Mouse (Mus musculus): Measurements from ENCODE around the gene Dqx1.

The Dqx1 gene

GRCm38 (mm10) chr6:83033249-83034185, 24.1 kb upstream of the Dqx1 start, which contains the start of the genes Dok1 and Loxl3:
TSS of gene Dok1 (minus strand) at chr6:83033471.
TSS of gene Loxl3 (plus strand) at chr6:83034173.
- no peak for DNase-seq (ENCODE audit: low read depth, low spot score)

- no peak for DNase-seq (ENCODE audit: low read depth, low spot score)
These were observed 23.1 kb upstream of the Dqx1 start for GRCm38 (mm10) chr6:83034463-83035055.

DNA sequence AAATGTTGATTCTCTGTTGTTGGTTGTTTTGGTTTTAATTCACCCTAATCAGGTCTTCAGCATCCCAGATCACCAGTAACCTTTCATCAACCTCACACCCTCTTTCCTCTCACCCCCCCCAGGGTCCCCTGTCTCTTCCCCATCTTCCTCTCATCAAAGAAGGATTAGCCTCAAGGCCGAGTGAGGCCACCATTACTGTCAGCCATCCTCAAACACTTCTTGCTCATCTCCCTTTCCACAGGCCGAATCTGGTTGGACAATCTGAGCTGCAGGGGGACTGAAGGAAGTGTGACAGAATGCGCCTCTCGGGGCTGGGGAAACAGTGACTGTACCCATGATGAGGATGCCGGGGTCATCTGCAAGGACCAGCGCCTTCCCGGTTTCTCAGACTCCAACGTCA, 20.5 kb upstream of the Dqx1 start:
- DNase-seq (ENCODE audit: low read depth, low spot score), result no peak

DNA sequence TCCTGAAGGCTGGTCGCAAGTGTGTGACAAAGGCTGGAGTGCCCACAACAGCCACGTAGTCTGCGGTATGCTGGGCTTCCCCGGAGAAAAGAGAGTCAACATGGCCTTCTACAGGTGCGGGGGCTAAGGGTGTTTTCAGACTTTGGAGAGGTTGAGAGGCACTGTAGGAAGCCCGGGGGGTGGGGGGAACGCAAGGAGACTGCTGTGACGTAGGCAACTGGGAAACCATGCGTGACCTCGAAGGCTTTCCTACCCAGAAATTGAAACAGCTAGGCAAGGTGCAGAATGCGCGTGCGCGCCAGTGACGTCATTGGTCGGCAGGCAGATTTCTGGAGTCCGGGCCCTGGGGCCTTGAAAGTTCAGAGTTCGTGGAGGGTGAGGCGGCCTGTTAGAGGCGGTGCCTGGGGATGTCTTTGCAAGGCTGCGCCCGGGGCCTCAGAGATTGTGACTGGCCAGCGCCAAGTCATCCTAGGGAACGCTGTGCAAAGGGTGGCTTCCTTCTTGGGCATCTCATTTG, 19.1 kb upstream of the Dqx1 start:
- no peak for DNase-seq (ENCODE audit: low read depth, low spot score)

DNA sequence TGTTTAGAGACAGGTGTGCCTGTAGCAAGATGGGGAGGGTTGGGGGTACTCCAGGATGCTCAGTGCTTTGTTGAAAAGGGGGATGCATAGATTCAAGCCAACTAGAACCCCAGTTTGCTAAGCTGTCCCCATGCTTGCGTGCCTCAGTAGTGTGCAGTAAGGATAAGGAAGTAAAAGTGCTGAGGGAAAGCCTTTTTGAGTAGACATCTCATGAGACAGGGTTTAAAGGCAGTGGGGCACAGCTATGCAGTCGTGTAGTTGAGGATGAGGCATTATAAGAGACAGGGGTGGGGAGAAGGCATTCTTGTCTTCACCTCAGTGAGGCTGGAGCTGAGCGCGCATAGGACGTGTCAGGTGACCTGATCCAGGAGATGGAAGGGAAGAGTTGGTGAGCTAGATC, 17.0 kb upstream of the Dqx1 start:
- DNase-seq (ENCODE audit: low read depth, low spot score), result no peak

DNA sequence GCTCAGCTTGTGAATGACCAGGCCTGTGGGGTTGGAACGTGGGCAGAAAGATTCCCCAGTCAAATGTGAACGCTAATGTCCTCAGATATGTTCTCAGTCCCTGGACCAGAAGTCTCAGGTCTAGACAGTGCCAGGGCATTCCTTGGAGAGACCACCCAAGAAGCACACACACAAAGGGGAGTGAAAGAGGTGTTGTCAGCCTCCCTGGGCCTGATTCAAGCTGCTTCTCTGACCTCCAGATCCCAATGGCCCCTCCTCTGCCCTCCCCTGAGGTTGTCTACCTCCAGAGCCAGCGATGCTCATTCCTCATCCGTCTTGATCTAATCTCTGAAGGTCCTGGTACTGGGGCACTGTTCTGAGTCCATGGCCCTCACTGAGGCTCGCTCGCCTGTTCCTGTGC, 14.1 kb upstream of the Dqx1 start:
- DNase-seq (ENCODE audit: low read depth, low spot score), result no peak

DNA sequence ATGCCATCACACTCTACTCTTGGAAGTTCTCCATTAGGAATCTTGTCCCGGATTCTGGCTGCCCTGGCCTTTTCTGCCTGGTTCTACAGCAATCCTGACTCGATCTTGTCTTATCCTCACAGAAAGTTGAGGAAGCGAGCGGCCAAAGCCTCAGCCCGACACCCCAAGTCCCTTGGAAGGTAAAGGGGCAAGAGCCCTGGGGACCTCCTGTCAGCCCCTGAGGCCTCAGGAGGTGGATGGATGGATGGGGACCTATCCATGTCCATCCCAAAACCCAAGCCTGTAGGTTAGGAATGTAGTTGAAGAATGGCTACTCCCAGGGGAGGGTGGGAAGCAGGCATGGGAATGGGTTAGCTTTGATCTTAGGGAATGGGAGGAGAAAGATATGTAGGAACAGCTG, 13.7 kb upstream of the Dqx1 start:
- DNase-seq (ENCODE audit: low read depth, low spot score), result no peak

DNA sequence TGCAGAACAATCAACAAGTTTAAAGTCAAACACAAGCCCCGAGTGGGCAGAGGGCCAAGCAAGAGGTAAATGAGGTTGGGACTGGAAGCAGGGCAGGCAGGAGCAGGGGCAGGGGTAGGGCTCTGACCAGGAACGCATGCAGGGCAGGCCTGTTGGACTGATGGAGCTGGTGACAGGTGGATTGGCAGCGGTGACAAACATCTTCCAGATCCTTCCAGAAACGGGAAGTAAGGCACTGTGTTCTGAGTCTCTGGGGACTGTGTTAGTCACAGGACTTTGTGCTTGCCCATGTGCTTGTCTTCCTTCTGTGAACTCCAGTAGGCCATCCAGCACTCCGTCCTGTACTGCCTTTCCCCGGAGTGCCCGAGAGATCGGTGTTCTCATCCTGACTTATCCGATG, 12.9 kb upstream of the Dqx1 start:
- DNase-seq (ENCODE audit: low read depth, low spot score), result no peak

- DNase-seq (ENCODE audit: low read depth, low spot score), result no peak
These were observed 8.3 kb upstream of the Dqx1 start for GRCm38 (mm10) chr6:83049367-83049766.

GRCm38 (mm10) chr6:83053136-83053960, 4.3 kb upstream of the Dqx1 start:
- DNase-seq (ENCODE audit: low read depth, low spot score), result no peak

GRCm38 (mm10) chr6:83054074-83054851, 3.4 kb upstream of the Dqx1 start, which contains the start of gene Aup1:
TSS of gene Aup1 (plus strand) at chr6:83054521.
- peak; percentile 96 for DNase-seq (ENCODE audit: low read depth, low spot score)

DNA sequence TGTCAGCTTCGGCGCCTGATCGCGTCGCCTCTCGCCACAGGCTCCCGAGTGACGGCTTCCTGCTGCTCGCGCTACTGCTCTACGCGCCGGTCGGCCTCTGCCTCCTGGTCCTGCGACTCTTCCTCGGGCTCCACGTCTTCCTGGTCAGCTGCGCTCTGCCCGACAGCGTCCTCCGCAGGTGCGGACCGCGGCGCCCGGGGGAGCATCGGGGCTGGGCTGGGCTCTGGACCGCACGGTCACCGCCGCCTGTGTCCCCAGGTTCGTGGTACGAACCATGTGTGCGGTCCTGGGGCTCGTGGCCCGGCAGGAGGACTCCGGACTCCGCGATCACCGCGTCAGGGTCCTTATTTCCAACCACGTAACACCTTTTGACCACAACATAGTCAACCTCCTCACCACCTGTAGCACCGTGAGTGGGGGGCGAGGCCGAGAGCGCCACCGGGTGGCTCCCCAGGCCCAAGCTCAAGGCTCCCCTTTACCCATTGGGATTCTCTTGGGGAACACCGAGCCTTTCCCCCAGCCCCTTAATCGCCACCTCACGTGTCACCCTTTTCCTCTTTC, 2.7 kb upstream of the Dqx1 start, which contains the start of gene Htra2:
Gene Htra2 (minus strand): TSS at position 403 of the 561 bp plus-strand sequence.
- no peak for DNase-seq (ENCODE audit: low read depth, low spot score)

DNA sequence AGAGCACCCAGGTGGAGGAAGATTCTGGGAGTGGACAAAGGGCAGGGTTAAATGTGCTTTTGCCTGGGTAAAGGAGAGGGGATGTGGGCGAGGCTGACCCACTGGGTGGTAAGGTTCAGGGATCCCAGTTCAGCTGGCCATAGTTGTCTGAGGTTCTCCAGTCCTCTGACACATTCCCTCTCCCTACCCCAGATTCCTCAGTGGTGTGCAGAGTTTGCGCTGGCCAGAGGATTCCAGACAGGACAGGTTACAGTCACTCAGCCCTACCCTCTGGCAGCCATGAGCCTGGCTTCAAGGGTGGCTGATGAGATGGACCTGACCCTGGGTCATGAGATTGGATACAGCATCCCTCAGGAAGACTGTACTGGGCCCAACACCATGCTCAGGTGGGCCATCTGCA, 1.1 kb downstream of the Dqx1 start:
- DNase-seq (ENCODE audit: low read depth, low spot score), result no peak

DNA sequence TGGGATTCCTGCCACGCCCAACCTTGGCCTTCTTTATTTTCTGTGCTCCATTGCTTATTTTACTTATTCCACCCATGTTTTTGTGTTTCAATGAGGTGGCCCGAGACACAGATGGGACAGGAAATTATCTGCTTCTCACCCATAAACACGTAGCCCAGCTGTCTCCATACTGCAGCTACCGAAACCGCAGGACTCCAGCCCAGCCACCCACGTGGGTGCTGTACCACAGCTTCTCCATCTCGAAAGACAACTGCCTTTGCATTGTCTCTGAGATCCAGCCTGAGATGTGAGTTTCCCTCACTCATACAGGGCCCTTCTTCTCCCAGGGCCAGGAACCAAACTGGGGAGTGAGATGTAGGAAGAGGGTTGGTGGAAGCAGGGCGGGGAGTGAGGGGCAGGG, 8.4 kb downstream of the Dqx1 start:
- no peak for DNase-seq (ENCODE audit: low read depth, low spot score)

- no peak for DNase-seq (ENCODE audit: low read depth, low spot score)
These were observed 8.8 kb downstream of the Dqx1 start for GRCm38 (mm10) chr6:83066441-83066840.

DNA sequence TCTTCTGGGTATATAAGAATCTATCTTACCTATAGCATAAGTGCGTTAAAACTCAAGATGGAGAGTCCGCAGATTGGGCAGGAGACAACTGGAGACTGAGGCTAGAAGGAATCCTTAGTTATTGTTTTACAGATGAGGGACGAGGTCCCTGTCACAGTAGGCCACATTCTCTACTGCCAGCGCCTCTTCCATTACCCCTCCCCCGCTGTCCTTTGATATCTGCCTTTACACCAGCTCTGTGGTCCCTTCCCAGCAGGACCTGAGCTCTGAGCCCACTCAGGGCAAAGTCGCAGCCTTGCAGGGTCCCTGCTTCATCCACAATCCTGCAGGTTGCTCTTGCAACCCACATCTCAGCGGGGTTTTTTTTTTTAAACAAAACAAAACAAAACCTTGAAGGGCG, 10.6 kb downstream of the Dqx1 start:
- DNase-seq (ENCODE audit: low read depth, low spot score), result no peak

DNA sequence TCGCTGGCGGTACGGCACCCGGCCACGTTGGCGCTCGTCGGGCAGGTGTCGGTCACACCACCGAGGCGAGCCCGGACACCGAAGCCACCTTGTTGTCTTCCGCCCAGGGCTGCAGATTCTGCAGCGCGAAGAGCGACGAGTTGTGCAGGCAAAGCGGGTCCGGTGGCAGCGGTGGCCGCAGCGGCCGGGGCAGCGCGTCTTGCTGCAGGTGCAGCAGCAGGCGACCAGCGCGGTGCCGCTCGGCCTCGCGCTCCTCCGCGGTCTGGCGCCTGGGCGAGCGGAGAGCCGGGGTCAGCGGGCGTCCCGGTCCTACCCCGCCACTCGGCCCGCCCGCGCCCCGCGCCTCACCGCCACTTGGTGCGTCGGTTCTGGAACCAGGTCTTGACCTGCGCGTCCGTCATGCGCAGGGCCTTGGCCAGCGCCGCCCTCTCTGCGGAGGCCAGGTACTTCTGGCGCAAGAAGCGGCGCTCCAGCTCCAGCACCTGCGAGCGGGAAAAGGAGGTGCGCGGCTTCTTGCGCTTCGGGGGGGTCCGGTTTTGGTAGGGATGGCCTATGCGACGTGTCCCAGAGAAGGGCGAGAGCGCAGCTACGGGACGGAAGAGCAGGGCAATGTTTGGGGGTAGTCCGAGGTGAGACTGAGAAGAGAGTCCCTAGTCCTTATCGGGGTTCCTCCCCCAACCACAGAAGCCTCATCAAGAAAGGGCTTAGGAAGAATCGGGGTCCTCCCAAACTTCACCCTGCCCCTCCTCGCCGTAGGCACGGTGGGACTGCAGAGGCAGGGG, 11.3 kb downstream of the Dqx1 start:
- DNase-seq (ENCODE audit: low read depth, low spot score), result no peak

DNA sequence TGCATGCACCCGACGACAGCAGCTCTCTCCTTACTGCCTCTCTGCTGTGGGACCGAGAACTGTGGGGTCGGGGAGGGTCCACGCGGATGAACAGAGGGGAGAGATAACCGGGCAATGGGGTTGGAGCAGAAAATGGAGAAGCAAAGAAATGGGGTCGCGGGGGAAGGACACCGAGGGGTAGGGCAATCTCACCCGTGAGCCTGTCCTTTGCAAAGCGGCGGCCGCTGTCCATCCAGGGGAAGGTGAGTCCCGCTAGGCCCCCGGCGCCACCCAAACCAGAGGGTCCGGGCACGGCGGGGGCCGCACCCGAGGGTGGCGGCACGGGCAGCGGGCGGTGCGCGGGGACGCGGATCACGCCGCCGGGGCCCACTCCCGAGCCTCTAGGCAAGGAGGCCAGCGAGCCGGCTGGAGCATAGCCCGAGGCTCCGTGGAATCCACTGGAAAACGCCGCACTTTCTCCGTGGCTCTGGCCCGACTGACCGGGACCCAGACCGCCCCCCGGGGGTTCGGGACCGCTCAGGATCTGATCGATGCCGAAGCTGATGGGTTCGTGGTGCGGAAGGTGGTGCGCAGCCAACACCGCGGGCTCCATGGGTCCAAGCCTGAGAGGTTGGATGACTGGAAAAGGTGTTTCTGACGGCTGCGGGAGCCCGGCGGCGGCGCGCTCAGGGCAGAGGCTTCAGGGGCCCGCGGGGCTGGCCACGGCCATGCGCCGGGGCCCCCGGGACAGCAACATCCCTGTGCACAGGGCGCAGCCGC, 12.0 kb downstream of the Dqx1 start:
- no peak for DNase-seq (ENCODE audit: low read depth, low spot score)

- no peak for DNase-seq (ENCODE audit: low read depth, low spot score)
These were observed 12.4 kb downstream of the Dqx1 start, which contains the start of gene Tlx2 for GRCm38 (mm10) chr6:83070247-83070310. TSS of gene Tlx2 (minus strand) at chr6:83070293.

All from brain, embryonic 18.5 days (tissue).